Mouse (Mus musculus) spleen, embryonic (tissue): ENCODE measurements around the gene Cd109.

Experiments
- CTCF ChIA-PET: fragments of 350-600 bp; sonication (Branson Sonifier 250); formaldehyde crosslinking; loops from one replicate; lab custom pipeline; 2022; lab: Charles Lee

The Cd109 gene

DNA sequence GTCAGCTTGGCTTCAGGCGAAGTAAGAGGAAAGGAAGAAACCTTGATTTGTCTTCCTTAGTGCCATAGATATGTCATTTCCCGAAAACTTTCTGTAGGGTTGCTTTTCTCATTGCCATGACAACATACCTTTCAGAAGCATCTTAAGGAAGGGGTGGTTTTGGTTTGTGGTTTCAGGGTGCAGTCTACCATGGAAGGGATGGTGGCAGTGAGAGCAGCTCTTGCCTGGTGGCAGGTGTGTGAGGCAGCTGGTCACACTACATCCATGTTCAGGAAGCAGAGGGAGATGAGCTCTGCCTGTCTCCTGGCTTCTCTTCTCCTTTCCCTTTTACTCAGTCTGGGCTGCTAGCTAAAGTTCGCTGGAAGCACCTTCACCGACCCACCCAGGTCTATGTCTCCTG lies 26.0 kb downstream of the Cd109 start:
- CTCF ChIA-PET = no interaction called here

DNA sequence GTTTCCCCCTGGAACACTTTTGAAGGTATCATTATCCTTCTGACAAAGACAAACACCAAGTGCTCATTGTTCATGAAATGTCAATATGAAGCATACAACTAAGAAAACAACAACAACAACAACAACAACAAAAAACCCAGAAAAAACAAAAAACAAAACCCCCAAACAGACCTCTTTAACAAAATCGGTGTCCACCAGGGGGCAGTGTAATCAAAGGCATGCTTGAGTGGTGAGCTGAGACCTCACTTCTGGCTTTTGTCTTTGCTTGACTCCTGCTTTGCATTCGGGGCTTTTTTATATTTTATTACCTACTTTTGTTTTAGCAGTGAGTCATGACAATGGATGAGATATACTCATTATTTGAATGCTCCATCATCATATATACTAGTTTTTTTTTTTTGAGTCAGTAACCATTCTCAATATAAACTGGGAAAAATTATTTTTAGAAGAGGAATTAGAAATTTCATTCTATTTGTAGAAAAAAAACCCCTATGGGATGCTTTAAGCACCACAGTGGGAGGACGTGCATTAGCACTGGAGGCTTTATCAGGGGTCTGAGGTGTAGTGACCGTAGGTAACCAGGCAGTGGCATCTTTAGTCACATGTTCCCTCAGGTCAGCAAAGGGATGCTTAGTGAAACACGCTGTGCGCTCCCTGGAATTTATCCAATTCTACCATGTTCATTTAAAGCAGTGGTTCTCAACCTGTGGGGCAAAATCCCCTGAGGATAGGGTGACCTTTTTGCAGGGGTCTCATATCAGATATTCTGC lies 30.8 kb downstream of the Cd109 start:
- CTCF ChIA-PET = no interaction called here

DNA sequence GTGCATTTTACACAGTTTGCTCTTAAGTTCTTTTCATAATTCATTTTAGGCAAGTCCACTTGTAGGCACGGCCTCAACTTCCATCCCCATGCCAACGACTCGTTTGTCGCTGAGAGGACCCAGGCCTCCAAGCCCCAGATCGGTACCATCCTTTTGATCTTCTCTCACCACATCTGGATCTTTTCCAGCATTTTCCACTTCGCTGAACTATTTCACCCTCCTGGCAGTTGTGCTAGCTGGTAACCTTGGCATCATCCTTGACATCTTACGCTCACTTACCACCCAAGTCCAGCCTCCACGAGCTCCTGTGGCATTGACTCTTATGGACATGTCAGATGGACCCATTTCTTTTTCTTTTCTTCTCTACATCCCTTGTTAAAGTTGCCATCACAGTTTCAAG lies 33.3 kb downstream of the Cd109 start:
- CTCF ChIA-PET = interaction anchor here (0.6 kb wide), 2 partner anchors 125 to 1271 kb away, joined by 4 to 5 read pairs; no protein-coding TSS in a partner anchor

DNA sequence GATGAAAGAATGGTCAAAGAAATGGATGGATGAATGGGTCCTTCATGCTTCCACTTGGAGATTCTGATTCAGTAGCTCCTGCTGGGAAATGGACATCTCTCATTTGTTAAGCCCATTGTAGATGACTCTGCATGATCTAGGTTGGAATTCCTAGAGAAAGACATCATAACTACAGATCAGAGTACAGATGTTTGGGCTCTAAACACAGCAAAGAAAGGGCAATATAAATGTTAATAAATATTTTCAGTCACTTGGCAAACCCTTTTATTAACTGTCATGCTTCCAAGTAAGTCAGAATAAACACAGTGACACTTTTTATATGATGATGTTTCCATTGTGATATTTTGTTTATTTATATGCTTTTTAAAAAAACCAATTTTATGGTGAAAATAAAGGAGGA lies 34.1 kb downstream of the Cd109 start:
- CTCF ChIA-PET = no interaction called here

DNA sequence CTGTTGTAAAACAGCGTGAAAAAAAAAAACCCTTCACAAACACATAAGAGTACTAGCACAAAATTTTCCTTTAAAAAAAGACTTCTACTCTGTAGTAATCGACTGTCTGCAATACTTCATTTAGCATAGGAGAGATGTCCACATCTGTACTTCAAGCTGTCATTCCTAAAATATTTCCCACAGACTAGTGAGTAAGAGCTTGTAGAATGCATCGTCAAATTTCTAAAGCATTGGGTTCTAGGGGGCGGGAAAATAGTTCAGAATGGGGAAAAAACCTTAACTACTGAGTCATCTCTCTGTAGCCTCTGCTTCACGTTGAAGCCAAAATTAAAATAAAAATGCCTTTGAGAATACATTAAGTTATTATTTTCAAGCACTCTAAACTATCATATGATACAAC lies 42.2 kb downstream of the Cd109 start:
- CTCF ChIA-PET = no interaction called here

DNA sequence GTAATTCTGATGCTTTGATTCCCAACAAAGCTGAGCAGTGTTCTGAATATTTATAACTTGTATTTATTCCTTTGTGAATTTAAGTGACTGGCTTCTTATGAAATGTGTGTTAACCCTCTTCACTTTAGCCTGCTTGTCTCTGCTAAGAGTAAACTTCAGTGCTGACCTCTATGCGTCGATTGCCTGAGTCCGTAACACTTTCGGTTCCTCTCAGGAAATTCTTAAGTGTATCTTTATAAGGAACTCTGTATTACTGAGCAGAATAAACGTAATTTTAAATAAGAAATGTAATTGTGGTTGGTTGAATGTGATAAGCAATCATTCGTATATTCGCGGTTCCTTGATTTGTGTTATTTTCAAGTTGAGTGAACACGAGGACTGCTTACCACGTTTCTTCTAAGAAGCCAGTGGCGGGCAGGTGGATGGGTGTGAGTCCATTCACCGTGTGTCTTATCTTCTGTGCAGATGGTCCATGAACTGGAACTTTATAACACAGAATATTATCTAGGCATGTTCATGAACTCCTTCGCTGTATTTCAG lies 56.2 kb downstream of the Cd109 start:
- CTCF ChIA-PET = no interaction called here

DNA sequence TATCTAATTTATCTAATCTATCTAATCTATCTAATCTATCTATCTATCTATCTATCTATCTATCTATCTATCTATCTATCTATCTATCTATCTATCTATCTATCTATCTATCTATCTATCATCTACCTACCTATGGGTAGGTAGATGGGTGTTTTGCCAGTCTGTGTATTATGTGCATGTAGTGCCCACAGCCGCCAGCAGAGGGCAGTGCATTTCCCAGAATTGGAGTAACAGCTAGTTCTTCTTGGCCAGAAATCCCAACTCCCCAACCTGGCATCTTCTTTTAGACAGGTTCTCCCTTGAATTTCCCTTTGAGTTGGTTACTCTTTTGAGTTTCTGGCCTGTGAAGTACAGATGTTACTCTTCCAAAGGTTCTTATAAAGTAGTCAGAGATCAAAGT lies 85.3 kb downstream of the Cd109 start:
- CTCF ChIA-PET = interaction anchor here (0.7 kb wide), 1 partner anchor 1022 kb away, joined by 3 read pairs; no protein-coding TSS in a partner anchor

DNA sequence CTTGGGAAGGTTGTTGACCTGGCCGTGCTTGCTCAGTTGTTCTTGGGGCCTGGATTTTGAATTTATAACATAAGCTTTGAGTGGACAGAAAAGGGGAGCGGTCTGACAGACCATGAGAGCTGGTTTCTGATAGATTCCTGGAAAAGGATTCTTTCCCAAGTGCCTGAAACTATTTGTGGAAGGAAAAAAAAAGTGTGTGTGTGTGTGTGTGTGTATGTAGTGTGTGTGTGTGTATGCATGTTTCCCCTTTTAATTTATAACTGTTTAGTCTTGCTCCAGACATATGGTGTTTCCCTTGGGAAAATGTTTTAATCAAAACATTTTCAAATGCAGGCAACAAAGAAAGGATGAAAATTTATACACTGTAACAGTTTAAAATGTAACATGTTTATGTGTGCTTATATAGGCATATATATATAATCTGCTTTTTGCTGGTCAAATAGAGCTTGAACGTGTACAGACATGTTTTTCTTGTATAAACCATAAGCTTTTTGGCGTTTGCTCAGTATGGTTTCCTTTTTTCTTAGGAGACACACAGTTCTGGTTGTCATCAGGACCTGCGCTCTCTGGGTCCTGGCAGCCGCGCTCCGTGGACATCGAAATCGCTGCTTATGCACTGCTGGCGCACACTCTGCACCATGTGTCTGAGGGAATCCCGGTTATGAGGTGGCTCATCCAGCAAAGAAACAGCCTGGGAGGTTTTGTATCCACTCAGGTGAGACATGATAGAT lies 87.3 kb downstream of the Cd109 start:
- CTCF ChIA-PET = no interaction called here

DNA sequence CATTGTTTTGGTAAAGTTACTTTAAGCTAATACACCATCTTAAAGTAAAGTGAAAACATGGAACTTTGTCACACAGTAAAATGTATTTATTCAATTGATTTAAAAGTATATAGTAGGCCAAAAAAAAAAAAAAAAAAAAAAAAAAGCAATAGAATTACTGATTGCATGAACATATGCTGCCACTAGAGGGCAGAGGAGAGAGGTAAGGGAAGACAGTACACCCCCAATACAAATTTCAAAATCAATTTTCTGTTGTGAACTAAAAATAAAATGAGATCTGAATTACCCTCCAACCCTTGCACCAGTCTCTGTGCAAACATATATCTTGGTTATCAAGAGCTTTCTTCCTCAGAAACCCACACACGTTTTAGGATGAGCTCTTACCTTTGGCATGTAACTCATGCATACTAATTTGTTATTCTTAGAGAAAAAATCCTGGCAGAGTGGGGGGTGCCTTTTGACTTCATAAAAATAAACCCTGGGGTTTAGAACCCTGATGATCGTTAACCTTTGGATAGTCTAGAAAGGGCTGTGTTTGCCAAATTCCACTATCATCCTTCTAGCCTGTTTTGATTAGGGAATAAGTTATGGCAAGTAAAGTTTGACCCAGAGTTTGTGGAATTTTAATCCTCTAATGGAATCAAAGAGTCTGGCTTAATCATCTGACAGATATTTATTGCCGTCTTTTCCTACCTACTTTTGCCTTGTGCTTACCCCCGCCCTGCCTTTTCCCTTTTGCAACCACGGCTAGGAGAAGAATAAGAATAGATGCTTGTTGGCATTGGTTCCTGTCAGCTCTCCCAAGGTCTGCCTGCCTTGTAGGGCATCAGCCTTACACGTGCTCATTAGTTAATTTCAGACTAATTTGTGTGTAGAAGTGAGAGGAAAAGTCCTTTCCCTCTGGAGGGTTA lies 105.8 kb downstream of the Cd109 start:
- CTCF ChIA-PET = no interaction called here

DNA sequence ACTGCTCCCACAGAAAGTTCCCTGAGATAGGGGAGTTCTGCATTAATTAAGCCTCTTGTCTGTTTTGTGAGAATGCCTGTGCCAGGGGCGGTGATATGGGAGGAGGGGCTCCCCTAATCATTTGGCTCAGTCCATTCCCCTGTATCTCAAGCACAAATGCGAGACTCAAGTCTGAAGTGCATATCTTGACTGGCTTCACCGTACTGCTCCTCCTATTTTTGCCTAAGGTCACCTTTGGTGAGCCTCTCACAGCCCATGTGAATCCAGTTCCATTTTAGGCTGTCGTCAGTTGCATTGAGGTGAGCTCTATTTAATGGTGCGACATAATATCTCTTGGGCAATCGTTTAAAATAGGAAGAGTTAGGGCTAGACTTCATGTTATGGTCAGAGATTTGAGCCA lies 116.6 kb downstream of the Cd109 start:
- CTCF ChIA-PET = no interaction called here

DNA sequence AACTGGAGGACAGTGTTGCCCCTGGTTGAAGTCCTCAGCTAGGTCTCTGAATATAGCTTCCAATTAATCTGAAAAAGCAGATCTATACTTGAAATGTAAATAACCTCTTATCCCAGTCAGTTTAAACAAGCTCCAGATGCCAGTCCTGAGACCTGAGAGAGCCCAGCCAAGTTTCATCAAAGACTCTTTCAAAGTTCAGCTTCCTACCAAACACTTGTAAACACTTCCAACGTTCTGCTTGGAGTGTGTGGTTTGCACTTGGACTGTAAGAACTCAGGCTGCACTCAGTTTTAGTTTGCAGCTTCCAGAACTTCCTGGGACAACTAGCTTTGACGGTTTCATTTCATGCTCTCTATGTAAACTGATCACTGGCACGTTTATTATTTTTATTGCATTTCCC lies 120.2 kb downstream of the Cd109 start:
- CTCF ChIA-PET = no interaction called here

DNA sequence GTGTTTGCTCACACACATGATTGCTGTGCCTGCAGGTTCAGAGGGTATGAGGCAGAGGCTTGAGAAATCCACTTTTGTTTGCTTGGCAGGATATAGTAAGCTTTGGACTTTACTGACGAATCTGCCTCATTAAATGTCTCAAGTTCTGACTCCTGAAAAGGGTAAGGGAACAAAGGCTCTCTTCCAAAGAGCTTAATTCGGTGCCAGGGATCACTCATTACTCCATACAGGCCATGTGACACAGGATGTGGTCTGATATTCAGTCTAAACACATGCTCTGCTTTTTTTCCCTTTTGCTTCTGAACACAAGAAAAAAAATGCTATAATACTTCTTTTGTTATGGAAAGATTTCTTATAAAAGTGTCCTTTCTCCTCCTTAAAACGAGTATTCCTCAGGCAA lies 126.7 kb downstream of the Cd109 start:
- CTCF ChIA-PET = no interaction called here

DNA sequence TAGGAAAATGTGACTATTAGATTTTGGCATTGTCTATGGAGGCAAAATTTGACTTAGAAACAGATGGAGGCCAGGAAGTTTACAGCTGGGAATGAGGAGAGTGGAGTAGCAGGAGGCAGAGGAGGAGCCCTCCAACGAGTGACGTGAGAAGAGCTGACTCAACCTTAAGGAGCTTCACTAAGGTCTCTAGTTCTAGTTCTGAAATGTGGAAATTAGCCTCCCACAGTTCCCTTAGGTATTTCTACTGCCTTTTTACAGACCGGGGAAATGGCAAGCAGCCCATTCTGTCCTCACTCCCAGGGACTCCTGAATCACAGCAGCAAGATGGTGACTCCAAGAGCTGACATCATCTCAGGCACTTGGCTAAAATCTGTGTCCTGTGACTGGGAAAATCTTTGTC lies 134.9 kb downstream of the Cd109 start:
- CTCF ChIA-PET = no interaction called here
